Mouse (Mus musculus) hindbrain, embryonic 12.5 days (tissue): ENCODE results near the gene Rab3ip. TPM values are rescaled to one million over a fixed set of nuclear protein-coding genes. Genes with fewer than 3 reads are reported as not detected.

Experiments used
- ATAC-seq: fragments of 200-750 bp; cut with Nextera tagmentation; 2 replicates; pipeline ENCODE4 v1.8.0; 2017; ENCODE audit warnings: moderate TSS enrichment; ENCODE audit not compliant: low FRiP score
- H3K27ac ChIP-seq: fragments of 300-500 bp; sonication (generic); 2 replicates; pipeline ENCODE4 v1.5.1; 2016; ENCODE audit warnings: mild to moderate bottlenecking
- H3K27me3 ChIP-seq: fragments of 300-500 bp; sonication (generic); 2 replicates; pipeline ENCODE4 v1.6.1; 2016; ENCODE audit warnings: mild to moderate bottlenecking
- H3K36me3 ChIP-seq: fragments of 300-500 bp; sonication (generic); 2 replicates; pipeline ENCODE4 v1.6.1; 2016; ENCODE audit warnings: mild to moderate bottlenecking
- H3K4me1 ChIP-seq: fragments of 300-500 bp; sonication (generic); 2 replicates; pipeline ENCODE4 v1.6.1; 2016
- H3K4me2 ChIP-seq: fragments of 300-500 bp; sonication (generic); replicated peaks from 2 replicates; pipeline ENCODE4 v1.6.1; 2016; ENCODE audit warnings: mild to moderate bottlenecking
- H3K4me3 ChIP-seq: fragments of 300-500 bp; sonication (generic); 2 replicates; pipeline ENCODE4 v1.5.1; 2016; ENCODE audit warnings: mild to moderate bottlenecking
- H3K9ac ChIP-seq: fragments of 300-500 bp; sonication (generic); 2 replicates; pipeline ENCODE4 v1.6.1; 2016; ENCODE audit warnings: mild to moderate bottlenecking, moderate library complexity
- H3K9me3 ChIP-seq: fragments of 300-500 bp; sonication (generic); replicated peaks from 2 replicates; pipeline ENCODE4 v1.6.1; 2016; ENCODE audit warnings: mild to moderate bottlenecking
- WGBS: fragments of 180-500 bp; shearing (Covaris S2); methylation state at CpG from one replicate; pipeline ENCODE4 v1.1.7; 2016; 5-methylcytosine and 5-hydroxymethylcytosine counted together
- polyA plus RNA-seq: library from polyadenylated mRNA; unstranded; fragments of >200 nt; fragmentation: Nextera tagmentation; extraction: Ambion mirVana; gene quantifications from 2 replicates; pipeline ENCODE4 v1.2.1, GENCODE M21; 2016

Gene Rab3ip
- polyA plus RNA-seq, 1 experiment from 2014 or later: 44.1 TPM

DNA sequence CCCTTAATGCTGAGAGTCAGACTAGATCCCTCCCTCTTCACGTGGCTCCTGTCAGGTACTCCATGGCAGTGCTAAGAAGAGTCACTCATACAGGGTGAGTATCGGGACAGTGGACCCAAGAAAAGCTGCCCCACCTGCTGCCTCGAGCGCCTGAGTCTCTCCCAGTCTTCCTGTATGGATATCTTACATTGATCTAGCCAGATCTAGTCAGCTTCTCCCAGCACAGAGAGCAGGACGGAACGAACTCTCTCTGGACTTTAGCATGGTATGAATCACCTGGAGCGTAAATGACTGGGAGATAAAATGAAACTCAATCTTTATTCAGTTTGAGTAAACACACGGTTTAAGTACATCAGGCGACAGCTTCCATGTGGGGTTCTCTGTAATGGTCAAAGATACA lies 76.1 kb downstream of the Rab3ip start:
- Histone ChIP-seq H3K27me3 (no peaks in the 10 kb centered on the region), H3K4me1 (peaks cover 6% of the 10 kb centered on the region; the same call in 1 of the 2 replicates), H3K4me3 (no peak overlapping the region), H3K36me3 (no peaks in the 10 kb centered on the region), H3K9me3 (no peaks in the 10 kb centered on the region), H3K27ac (no peak overlapping the region), H3K9ac (no peak overlapping the region), H3K4me2 (no peak overlapping the region)
- ATAC-seq: no peak
- WGBS: 83% methylated on average over 9 of the region's 9 CpGs

DNA sequence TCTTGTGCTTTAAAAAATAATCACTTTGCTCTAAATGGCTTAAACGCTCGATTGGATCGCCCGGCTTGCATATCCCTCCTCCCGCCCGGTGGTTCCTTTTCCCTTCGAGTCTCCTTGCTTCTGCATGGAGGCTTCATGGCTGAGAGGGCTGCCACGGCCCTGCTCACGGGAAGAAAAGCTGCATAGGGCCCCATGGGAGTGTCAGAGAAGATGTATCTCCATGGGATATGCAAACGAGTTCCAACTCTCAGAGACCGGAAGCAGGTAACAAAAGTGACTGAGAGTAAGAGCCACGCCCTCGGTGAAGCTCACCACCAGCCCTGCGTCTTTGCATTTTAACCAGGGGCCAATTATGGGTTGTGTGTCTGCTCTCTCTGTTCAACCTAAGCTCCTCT lies 78.6 kb downstream of the Rab3ip start:
- ATAC-seq: no peak
- Histone ChIP-seq H3K4me3 (no peak overlapping the region), H3K27ac (no peak overlapping the region), H3K27me3 (no peaks in the 10 kb centered on the region), H3K4me2 (no peak overlapping the region), H3K4me1 (peaks cover 6% of the 10 kb centered on the region; the same call in 1 of the 2 replicates), H3K9ac (no peak overlapping the region), H3K36me3 (no peaks in the 10 kb centered on the region), H3K9me3 (no peaks in the 10 kb centered on the region)
- WGBS: 76% methylated on average over 14 of the region's 14 CpGs

DNA sequence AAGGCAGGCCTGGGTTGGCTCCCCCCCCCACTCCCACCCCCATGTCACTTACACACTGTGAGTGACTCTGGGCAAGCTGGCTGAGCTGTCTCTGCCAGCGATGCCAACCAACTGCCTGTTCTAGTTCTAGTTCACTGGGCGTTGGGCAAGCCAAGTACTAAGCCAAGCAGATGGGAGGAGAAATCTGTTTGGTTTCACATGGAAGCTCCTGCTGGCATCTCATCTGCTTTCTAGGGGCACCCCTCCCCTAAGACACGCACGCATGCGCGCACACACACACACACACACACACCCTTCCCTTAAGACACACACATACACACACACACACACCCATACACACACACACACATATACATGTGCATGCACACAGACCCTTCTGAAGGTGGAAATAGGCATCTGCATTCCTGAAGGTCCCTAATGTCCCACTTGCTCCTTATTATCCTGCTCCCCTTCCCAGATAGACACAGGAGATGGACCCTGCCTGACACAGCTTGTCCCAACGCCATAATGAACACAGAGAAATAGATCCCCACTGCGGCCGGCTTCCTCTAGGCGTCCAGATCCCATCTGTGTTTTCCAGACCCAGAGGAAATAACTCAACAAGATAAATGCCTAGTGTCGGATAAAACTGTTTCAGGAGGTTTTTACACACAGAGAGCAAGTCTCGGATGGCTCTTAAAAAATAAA lies 79.1 kb downstream of the Rab3ip start:
- Histone ChIP-seq H3K27me3 (no peaks in the 10 kb centered on the region), H3K4me1 (peaks cover 6% of the 10 kb centered on the region; the same call in 1 of the 2 replicates), H3K27ac (no peak overlapping the region), H3K9me3 (no peaks in the 10 kb centered on the region), H3K4me3 (no peak overlapping the region), H3K9ac (no peak overlapping the region), H3K36me3 (no peaks in the 10 kb centered on the region), H3K4me2 (no peak overlapping the region)
- 83% methylated on average over 12 of the region's 12 CpGs for WGBS
- no peak for ATAC-seq

DNA sequence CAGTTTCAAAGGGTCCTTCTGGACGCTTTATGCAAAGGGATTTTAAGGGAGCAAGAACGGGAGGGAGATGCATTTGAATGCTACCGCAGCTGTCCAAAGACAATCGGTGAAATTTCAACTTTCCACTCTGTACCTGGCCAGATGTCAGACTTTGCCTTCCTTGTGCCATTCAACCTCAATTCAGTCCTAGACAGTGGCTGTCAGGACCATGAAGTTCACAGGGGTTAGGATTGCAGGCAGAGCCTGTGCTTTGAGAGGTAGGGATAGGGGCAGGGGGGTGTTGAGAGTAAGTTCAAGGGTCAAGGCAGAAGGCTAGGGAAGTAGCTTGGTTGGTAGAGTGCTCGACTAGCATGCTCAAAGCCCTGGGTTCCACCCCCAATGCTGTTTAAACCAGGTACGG lies 79.8 kb downstream of the Rab3ip start:
- peaks cover 6% of the 10 kb centered on the region; the same call in 1 of the 2 replicates for H3K4me1 ChIP-seq
- H3K36me3 ChIP-seq: no peaks in the 10 kb centered on the region
- H3K9me3 ChIP-seq: no peaks in the 10 kb centered on the region
- no peak overlapping the region for H3K27ac ChIP-seq
- 85% methylated on average over 6 of the region's 6 CpGs for WGBS
- no peak overlapping the region for H3K4me3 ChIP-seq
- no peaks in the 10 kb centered on the region for H3K27me3 ChIP-seq
- ATAC-seq: no peak
- no peak overlapping the region for H3K4me2 ChIP-seq
- no peak overlapping the region for H3K9ac ChIP-seq

Other genes with a start within 250 kb of the Rab3ip start
- 0.17 TPM in 1 of 2 replicates, not detected in the other for gene Myrfl, start 53.9 kb downstream of the Rab3ip start, polyA plus RNA-seq
- not detected in 2 replicates for gene Gm10271, start 21.8 kb upstream of the Rab3ip start, polyA plus RNA-seq
- 0.22 and 0.53 TPM in 2 replicates for gene Best3, start 35.5 kb upstream of the Rab3ip start, polyA plus RNA-seq
- gene Lrrc10, start 94.6 kb upstream of the Rab3ip start, polyA plus RNA-seq: not detected in 2 replicates
- 247 and 251 TPM in 2 replicates for gene Cct2, start 113.0 kb upstream of the Rab3ip start, polyA plus RNA-seq
- gene Frs2, start 197.8 kb upstream of the Rab3ip start, polyA plus RNA-seq: 25.3 and 31.7 TPM in 2 replicates